Mouse (Mus musculus) lung, postnatal 4 days (tissue): ENCODE results near the gene Chchd10.
"Not testable (repeated sequence)": the region's sequence is repeated elsewhere in the genome, so short reads cannot be mapped to it uniquely, and the experiment has no call there.

Source experiments
- DNase-seq, 2 experiments: peaks; one replicate each; pipeline ENCODE4 v3.0.0; 2021

Chchd10 gene

GRCm38 (mm10) chr10:75932891-75933290 lies at the start of gene Chchd10:
TSS of gene Chchd10 (plus strand) at chr10:75933130.
- DNase-seq, result no peak

- peak; percentile 84 to 87 for DNase-seq
These were observed 49.7 kb upstream of the Chchd10 start for GRCm38 (mm10) chr10:75883232-75883552.

- DNase-seq, result no peak
These were observed 48.2 kb upstream of the Chchd10 start for GRCm38 (mm10) chr10:75884742-75885141.

GRCm38 (mm10) chr10:75887504-75887903 lies 45.4 kb upstream of the Chchd10 start:
- DNase-seq, result not testable (repeated sequence)

GRCm38 (mm10) chr10:75889406-75890153 lies 43.4 kb upstream of the Chchd10 start:
- no peak for DNase-seq

- DNase-seq, result peak; percentile 94 to 96
These were observed 39.7 kb upstream of the Chchd10 start, which contains the start of gene Derl3 for GRCm38 (mm10) chr10:75893089-75893750. TSS of gene Derl3 (plus strand) at chr10:75893413.

GRCm38 (mm10) chr10:75894601-75895000 lies 38.3 kb upstream of the Chchd10 start:
- no peak for DNase-seq

- DNase-seq, result no peak
These were observed 37.2 kb upstream of the Chchd10 start for GRCm38 (mm10) chr10:75895730-75896129.

GRCm38 (mm10) chr10:75896208-75896607 lies 36.7 kb upstream of the Chchd10 start:
- DNase-seq, result no peak

- peak; percentile 67 to 81 for DNase-seq
These were observed 35.6 kb upstream of the Chchd10 start for GRCm38 (mm10) chr10:75897373-75897772.

GRCm38 (mm10) chr10:75898039-75898564 lies 34.8 kb upstream of the Chchd10 start:
- DNase-seq, result no peak

- DNase-seq, result peak; percentile 34 to 60
These were observed 34.1 kb upstream of the Chchd10 start for GRCm38 (mm10) chr10:75898846-75899245.

GRCm38 (mm10) chr10:75904391-75904790 lies 28.5 kb upstream of the Chchd10 start:
- DNase-seq, result no peak

GRCm38 (mm10) chr10:75906882-75907281 lies 26.0 kb upstream of the Chchd10 start:
- no peak for DNase-seq

GRCm38 (mm10) chr10:75910698-75911097 lies 22.2 kb upstream of the Chchd10 start:
- no peak for DNase-seq

- no peak for DNase-seq
These were observed 19.8 kb upstream of the Chchd10 start for GRCm38 (mm10) chr10:75913013-75913589.

- DNase-seq, result no peak
These were observed 17.4 kb upstream of the Chchd10 start for GRCm38 (mm10) chr10:75915557-75915956.

GRCm38 (mm10) chr10:75916840-75917239 lies 16.1 kb upstream of the Chchd10 start:
- no peak for DNase-seq

- peak in 1 of 2 experiments; percentile 53 for DNase-seq
These were observed 13.9 kb upstream of the Chchd10 start for GRCm38 (mm10) chr10:75919026-75919425.

GRCm38 (mm10) chr10:75921026-75921725 lies 11.8 kb upstream of the Chchd10 start, which contains the start of gene Smarcb1:
TSS of gene Smarcb1 (minus strand) at chr10:75921617.
- peak; percentile 95 to 97 for DNase-seq

- no peak for DNase-seq
These were observed 11.0 kb upstream of the Chchd10 start for GRCm38 (mm10) chr10:75921726-75922560.

- no peak for DNase-seq
These were observed 8.6 kb upstream of the Chchd10 start for GRCm38 (mm10) chr10:75924324-75924723.
